Mouse (Mus musculus) gastrocnemius, postnatal 10 days (tissue): ENCODE data around the gene Tvp23a. TPM values are rescaled to one million over a fixed set of nuclear protein-coding genes. Genes with fewer than 3 reads are reported as not detected.
A peak's percentile ranks its signal among the peaks of the same experiment; 100 is the strongest.

Experiments
- DNase-seq: peaks from one replicate; pipeline ENCODE4 v3.0.0; 2021; ENCODE audit warnings: mixed read lengths
- long read RNA-seq, 2 experiments: library from polyadenylated mRNA; stranded (forward); transcript quantifications; one replicate each; pipeline ENCODE4 v2.0.0; 2021
- total RNA-seq, 2 experiments: library from RNA; stranded (reverse); gene quantifications; 2 replicates each; pipeline ENCODE4 v1.2.3; 2021

The Tvp23a gene
- total RNA-seq = 1 to 10 TPM; 1.2 TPM
- long read RNA-seq, experiment 1 = 0 reads
- long read RNA-seq, experiment 2, partial matches to known transcripts = 0 of 2 reads
- long read RNA-seq, experiment 2, other reads (novel, unspliced or antisense) = 2 of 2 reads

DNA sequence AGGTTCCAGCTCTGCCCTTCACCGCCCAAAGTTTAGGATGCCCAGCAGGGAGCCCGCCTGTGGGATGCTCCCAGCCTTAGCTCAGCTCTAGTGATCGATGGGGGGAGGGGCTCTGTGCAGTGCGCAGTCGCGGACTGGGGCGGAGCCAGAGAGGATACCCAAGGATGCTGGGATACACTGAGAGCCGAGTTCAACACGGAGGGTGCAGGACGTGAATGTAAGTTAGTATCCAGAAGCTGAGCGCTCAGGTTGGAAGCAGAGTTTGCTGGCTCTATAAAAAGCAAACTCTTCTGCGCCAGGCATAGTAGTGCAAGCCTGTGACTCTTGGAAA lies at the start of gene Tvp23a:
Tvp23a (minus strand) TSS at position 99 of the 331 bp plus-strand sequence.
- peak; percentile 58 for DNase-seq

DNA sequence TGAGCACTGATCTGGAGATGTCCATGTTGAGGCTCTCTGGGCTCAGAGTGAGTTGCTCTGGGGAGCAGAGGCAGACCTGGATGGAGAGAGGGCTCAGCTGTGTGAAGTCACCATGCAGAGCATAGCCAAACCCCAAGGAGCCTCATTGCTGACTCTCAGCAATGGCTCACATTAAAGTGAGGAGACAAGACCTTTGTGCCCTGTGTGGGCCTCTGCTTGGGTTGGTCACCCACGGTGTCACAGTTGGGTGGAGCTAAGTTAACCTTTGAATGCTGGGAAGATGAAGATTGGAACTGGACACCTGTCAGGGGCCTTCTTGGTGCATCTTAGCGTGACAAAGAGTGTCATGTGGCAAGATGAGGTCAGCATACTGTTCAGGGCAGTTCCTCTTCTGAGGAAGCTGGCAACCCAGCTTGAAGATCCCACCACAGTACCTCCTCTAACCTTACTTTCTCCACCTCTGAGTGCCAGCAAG lies 48.7 kb upstream of the Tvp23a start:
- DNase-seq = no peak

DNA sequence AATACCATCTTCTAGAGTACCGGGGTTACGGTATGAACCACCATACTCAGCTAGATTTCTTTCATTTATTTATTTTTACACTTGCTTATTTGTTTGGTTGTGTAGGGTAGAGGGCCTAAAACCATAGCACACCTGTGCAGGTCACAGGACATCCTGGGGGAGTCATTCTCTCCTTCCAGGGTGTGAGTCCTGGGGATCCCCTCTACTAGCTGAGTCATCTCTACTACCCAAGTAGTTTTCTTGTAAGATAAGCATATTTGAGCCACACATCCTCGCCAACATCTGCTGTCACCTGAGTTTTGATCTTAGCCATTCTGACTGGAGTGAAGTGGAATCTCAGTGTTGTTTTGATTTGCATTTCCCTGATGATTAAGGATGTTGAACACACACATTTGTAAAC lies 45.4 kb upstream of the Tvp23a start:
- no peak for DNase-seq

DNA sequence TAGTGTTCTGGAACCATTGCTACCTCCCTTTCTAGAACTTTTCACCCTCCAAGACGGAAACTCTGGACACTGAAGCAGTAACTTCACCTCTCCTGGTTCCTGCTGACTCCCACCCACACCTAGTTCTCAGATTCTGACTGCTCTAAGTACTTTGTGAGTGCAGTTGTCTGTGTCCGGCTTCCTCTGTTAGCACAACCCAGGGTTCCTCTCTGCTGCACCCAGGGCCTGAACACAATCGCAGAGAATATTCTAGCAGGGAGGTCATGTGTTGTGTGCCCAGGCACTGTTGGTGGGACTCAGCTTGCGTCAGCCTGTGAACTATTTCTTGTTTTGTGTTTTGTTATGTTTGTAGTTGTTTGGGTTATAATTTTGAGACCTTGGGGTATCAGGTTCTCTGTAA lies 44.6 kb upstream of the Tvp23a start:
- DNase-seq = no peak

DNA sequence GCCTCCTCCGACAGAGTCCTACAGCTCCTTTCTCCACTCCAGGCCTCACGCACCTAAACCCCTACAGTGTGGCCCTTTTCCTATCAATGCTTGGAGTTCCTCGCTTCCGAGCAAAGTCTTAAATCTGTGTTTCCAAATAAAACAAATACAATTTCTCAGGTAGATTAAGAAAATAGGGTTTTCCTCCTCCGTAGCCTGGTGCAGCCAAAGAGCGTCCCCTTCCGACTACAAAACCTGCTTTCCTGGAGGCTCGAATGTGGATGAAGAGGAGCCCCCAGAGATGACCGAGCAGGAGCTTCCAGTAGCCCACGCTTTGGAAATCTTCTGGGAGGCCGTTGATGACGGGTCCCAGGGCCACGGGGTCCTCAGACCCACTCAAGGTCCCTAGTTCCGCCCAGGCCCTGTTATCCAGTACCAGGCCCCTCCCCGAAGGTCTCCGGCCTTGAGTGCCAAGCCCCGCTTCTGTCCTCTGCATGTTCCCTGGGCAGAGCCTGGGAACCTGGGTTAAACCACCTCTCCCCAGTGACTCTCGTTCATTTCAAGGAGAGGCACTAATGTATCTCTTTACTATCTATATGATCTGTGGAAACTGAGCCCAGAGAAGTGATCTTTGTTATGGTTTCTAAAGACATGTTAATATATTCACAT lies 43.5 kb upstream of the Tvp23a start:
- no peak for DNase-seq

DNA sequence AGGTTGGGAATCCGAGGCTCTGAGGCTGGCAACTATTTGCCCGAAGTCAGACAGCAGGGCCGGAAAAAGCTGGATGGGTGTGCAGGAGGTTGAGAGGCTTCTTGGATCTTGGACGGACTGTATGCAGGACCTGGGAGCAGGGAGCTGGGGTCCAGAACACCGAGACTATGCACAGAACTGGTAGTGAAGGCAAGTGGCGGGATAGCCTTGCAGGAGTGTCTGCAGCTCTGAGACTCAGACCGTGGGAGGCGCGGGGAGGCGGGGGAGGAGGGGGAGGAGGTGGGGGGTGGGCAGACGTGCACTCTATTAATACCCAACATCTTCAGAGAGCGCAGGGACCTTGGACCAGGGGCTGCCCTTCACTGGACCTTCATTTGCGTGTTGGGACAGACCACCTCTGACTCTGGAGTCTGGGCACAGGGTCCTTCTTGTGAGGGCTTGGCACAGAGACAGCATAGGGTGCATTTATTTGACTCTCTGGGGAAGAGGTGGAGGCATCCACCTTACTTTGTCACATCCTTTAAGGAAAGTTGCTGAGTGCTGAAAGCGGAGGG lies 42.8 kb upstream of the Tvp23a start:
- DNase-seq = no peak

DNA sequence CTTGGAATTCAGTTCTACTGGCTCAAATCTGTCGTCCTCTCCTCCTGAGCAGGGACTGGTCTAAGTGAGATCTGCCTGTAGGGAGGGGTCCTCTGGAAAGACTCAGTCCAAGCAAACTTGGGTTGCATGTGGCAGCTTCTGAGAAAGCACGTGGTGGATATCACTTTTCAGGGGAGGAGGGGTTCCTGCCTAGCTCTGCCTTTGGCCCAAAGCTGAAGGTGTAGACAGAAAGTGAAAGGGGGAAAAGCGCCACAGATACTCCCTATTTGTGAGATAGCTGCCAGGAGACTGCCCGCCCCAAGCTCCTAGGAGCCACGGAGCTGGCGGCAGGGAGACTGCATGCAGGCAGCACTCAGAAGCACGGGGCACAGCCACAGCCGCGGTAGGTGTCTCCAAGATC lies 42.3 kb upstream of the Tvp23a start:
- DNase-seq = no peak

DNA sequence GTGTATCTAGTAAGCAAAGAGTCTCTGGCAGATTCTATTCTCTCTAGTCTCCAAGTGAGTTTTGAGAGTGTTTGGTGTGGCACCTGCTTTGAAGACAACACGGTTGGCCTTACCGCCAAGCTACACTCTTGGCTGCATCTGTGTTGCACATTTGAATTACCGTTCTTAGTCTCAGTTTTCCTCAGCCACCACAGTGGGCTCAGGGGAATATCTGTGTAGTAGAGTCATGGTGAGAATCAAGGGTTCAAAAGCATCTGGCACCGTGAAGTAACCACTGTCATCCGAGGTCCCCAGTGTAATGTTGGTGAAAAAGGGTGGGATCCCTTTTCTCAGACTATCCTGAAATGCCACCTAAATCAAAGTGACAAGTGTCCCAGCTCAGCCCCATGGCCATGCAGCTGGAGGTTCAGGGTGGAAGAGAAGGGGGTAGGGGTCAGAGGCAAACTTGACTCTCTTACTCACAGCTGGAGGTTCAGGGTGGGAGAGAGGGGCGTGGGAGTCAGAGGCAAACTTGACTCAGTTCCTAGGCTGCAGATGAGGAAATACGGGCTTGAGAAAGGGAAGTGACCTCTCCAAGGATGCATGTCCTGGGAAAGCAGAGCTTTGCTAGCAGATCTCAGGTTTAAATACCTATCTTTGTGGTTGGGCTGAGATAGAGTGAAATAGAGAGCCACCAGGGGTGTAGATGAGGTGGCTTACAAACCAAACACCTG lies 41.8 kb upstream of the Tvp23a start:
- no peak for DNase-seq

DNA sequence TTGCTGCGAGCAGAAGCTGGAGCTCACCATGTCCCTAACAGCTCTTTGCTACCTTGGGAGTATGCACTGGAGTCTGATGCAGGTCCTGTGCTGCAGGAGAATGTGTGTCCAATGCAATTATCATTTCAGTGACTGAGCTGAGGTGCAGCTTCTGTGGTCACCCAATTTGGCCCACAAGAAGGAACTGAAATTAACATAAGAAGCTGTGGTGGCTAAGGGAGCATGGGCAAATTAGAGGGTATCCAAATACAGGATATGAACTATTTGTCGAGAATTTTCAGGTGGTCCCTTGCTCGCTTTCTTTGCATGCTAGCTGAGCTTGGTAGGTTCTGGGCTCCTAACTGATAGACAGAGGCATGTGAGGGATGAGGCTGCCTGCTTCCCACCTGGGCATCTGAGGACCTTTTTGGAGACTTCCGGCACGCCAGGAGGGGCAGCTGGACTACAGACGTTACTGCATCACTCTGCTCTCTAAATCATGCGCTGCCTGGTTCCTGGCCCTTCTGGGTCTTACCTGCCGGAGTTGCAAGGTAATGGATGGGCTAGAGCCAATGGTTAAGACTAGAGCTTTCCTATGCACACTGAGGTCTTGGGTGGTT lies 40.8 kb upstream of the Tvp23a start:
- no peak for DNase-seq

DNA sequence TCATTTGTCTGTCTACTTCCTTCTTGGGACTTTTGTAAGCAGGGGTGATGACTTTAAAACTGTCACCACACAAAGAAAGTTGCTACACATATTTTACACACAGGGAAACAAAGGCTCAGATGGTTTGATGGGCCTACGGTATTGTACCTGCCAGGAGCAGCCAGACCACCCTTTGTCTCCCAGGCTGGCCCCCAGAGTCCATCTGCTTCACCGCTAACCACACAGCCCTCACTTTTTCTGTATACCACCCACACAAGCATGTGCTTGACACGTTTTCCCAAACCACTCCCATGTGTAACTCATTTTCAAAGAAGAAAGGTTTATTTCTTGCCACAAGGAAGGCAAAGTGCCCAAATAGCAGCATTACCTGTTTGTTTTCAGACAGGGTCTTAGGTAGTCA lies 39.8 kb upstream of the Tvp23a start:
- DNase-seq = no peak

DNA sequence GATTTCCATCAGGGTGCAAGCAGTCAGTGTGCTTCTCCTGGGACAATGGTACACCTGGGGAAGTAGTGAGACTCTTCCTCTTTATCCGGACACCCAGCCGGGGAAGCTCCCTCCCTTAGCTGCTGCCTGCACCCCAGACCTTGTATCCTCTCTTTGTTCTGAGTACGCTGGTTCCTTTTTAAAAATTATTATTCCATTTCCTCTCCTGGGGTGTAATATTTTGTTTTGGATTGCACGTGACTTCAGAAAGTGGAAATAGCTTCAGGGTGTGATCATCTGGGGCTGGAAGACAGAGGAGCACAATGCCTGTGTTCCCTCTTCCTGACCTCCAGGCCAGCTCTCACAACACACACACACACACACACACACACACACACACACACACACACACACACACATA lies 35.2 kb upstream of the Tvp23a start:
- no peak for DNase-seq

DNA sequence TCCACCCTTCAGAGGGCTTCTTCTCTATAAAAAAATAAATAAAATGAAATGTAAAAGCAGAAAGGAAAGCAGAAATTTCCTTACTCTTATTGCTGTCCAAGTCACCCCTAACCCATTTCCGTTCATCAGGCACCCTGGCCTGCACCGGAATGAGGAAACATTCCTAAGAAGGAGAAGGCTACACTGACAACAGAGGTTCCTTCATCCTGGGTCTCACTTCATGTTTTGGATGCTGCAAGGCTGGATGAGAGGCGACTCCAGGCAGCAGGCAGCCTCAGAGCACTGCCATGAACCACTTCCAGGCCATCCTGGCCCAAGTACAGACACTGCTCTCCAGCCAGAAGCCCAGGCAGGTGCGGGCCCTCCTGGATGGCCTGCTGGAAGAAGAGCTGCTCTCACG lies 32.7 kb upstream of the Tvp23a start, which contains the start of gene Ciita:
Ciita (plus strand) TSS at position 203 of the 400 bp plus-strand sequence.
- DNase-seq = no peak

DNA sequence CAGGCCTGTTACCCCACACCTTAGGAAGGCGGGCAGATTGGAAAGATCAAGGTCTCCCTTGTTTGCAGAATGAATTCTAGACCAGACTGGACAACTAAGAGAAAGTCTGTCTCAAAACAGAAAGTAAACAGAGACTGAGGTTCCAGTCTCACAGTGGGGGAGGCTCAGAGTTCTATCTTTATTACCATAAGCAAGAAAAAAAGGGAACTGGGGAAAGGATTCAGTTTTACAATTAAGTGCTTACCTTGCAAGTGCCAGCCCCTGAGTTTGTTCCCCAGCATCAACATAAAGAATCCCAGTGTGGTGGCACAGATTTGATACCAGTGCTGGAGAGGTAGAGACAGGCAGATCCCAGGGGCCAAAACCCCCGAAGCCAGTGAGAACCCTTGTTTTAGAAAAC lies 28.8 kb upstream of the Tvp23a start:
- DNase-seq = no peak

DNA sequence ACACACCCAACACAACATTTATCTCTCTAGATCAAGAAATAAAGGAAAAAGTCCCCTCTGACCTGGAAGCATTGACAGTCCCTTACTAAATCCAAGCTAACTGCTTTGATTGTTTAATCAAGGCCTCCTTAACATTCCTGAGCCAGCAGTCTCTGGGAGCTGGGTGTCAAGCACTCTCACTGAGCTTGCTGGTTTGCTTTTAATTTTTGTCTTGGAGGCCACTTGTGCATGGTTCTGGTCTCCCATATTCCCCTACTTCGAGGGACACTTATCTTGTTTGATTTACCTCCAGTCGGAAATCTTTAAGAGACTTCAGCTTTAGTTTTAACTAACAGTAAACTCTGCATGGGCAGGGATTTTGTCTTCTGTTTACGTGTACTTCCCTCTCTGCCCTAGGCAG lies 27.8 kb upstream of the Tvp23a start:
- DNase-seq = no peak

DNA sequence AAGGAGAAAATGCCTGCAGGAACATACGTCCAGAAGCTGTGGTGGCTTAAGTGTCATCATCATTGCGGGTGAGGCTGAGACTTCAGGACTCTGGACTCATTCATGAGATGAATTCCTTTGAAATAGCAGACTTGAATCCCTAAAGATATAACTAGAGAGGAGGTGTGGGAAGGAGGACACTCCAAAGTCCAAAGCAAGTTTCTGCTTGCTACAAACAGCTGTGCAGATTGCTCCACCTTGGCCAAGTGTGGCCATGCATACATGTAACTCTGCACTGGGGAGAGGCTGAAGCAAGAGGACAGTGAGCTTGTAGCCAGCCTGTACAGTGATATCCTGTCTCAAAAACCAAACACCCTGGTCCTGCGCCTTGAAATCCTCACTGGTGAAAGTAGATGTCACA lies 24.8 kb upstream of the Tvp23a start:
- no peak for DNase-seq

DNA sequence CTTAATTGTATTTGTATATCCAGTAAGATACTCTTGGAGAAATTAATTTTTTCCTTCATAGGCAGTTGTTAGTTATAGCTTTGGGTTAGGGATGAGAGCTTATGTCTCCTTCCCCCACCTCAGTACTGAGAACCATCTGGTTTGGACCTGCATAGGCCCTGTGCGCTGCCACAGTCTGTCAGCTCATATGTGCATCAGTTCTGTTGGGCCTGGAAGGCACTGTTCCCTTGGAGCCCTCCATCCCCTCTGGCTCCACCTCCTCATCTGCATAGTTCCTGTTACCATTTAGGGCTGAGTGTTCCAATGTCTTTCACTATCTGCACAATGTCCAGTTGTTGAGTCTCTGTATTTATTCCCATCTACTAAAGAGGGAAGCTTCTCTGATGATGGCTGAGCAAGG lies 21.0 kb upstream of the Tvp23a start:
- DNase-seq = no peak

DNA sequence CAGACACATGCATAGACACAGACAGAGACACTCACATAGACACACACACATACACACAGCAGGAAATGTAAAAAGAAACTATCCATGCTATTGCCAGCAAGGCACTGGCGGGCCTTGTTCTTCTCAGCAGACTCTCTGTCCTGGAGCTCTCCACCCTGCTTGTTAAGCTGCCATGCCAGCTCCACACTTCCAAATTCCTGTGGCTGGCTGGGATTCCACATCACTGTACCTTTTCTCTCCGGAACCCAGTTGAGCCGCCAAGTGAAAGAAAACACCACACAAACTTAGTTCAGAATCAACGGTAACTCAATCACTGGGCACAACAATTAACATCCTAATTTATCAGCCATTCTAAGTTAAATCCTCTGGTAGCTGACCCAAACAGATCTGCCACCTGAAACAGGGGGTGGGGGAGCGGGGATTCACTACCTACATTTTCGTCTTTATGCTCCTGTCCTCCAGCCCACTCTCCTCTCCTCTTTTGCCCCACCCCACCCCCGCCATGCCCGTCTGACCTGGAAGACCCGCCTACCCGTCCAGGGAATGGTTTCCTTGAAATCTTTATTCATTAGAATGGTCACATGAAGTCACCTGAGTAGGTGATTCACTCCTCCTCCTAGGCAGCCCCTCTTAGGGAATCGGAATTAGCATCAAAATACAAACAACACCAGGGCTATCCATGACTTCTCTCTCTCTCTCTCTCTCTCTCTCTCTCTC lies 20.4 kb upstream of the Tvp23a start:
- DNase-seq = no peak

DNA sequence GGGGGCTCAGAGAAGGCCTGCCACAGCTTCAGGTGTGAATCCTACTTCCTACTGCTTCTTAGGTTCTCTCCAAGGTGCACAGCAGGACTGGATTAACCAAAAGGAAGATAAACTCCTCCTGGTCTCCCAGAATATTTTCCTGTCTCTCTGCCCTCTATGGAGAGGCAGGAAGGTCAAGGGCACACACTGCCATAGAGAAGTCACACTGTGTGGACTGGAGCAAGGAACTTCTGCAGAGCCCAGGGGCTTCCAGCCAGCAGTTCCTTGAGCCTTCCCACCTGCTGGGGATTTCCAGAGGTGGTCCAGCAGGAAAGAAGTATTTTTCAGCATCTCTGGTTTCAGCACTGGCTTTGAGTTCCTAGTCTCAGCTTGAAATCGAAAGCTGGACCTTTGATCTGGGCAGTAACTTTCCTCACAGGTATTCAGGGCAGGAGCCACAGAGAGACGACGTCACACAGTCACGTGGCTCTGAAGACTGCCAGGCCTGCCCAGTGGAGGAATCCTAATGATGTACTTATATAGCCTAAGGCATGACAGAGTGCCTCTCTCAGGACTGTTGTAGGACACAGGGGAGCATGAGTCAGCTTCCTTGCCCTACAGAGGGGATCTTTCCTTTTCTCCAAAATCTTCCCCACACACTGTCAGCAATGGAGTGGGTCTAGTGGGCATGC lies 18.0 kb upstream of the Tvp23a start:
- DNase-seq = no peak

DNA sequence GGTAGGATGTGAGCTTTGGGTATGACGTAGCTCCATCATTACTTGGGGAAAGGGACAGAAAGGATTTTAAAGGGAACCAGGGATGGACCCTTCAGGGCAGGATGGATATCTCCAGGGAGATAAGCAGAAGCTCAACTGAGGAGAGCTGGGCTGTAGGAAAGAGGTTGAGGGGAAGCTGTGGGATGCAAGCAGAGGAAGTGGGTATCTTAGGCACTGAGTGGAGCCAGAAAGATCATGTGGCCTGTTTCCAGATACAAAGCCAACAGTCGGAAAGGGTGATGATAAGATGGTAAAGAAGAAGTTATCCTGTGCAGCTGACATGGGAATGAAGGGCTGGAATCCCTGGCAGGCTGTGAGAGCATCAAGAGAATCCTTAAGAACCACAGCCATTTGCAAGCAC lies 14.0 kb upstream of the Tvp23a start:
- DNase-seq = no peak

DNA sequence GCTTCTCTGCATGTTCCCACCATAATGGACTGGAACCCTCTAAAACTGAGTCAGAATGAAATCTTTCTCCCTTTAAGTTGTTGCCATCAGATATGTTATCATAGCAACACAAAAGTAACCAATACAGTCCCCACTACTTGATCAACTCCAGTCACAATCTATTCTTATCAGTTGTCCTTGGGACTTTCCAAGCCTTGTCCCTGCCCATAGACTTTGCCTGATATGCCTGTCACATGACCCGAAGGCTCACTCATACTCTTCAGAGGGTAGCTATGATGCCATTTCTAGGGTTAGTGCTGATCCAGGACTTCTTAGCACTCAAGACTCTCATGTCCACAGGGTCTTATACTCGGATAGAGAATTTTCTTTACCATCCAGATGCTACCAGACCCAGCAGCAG lies 13.0 kb upstream of the Tvp23a start:
- DNase-seq = no peak

DNA sequence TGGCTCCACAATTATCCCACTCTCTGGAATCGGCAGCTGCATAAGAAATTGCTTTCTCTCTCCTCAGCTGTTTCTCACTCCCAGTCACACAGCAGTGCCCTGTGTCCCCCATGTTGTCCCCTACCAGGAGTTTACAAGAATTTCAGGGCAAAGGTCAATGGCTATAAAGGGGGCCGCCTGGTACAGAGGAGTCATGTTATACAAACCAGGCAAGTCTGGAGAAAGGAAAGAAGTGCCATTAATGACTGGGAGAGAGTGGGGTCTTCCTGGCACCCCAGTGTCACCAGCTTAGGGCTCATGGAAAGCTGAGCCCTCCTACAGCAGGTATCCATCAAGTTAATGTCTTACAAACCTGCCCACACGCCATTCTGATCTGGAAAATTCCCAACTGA lies 7.4 kb upstream of the Tvp23a start:
- no peak for DNase-seq
